Mouse (Mus musculus): ENCODE measurements at regions not wholly inside any gene's neighbourhood (a gene's known extent, or its start where the extent isn't known, plus 50 kb on each side); places are given as distances from the start of the nearest gene placed in this dataset.

DNA sequence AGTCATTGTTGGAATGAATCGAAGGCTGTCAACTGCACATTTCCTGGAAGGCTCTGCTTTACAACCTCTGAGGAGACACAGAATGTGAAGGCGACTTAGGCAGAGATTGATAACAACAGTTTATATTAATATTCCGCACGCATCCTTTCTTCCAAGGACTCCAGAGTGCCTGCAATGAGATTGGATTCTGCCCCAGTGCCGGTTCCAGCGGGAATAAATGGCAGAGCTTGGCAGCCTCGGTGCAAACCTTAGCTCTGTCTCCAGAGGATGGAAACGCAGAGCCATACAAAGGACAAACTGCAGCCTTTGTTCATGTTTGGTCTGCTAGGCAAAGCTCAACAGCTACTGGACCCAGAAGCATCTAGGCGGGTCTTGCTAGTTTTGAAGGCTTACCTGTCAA is 288.8 kb downstream of the Rnf144a start:
- Histone ChIP-seq H3K27me3 (ENCODE audit: control insufficient read depth, insufficient read depth, low read length) (no peaks in the 10 kb centered on the region), H3K9me3 (ENCODE audit: control insufficient read depth, low read length) (no peaks in the 10 kb centered on the region), H3K27ac (ENCODE audit: low read depth, low read length) (no peak overlapping the region), H3K9ac (ENCODE audit: low read length) (no peak overlapping the region), H3K36me3 (ENCODE audit: control insufficient read depth, insufficient read depth, low read length) (no peaks in the 10 kb centered on the region), H3K4me3 (ENCODE audit: low read depth, low read length) (no peak overlapping the region), H3K4me2 (ENCODE audit: low read depth) (no peak overlapping the region), H3K4me1 (ENCODE audit: control insufficient read depth, insufficient read depth, low read length) (no peaks in the 10 kb centered on the region)
- ATAC-seq (ENCODE audit: insufficient read depth, low FRiP score, low TSS enrichment) = no peak
- no peak for DNase-seq (ENCODE audit: low spot score)
- WGBS = 88% methylated on average over 9 of the region's 9 CpGs

DNA sequence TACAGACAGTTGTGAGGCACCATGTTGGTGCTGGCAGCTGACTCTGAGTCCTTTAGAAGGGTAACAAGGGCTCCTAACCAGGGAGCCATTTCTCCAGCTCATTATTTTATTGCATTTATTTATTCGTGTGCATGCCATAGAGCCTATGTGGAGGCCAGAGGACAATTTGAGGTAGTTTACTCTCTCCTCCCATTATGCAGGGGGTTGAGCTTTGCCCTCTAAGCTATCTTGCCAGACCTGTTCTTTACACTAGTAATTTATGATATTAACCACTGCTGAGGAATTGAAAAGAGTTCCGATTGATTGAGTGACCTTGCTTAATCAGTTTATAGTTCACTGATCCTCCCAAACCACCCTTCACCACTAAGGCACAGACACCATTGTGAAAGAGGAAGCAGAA is 290.8 kb downstream of the Rnf144a start:
- ATAC-seq (ENCODE audit: insufficient read depth, low FRiP score, low TSS enrichment) = no peak
- Histone ChIP-seq H3K36me3 (ENCODE audit: control insufficient read depth, insufficient read depth, low read length) (no peaks in the 10 kb centered on the region), H3K4me1 (ENCODE audit: control insufficient read depth, insufficient read depth, low read length) (no peaks in the 10 kb centered on the region), H3K9me3 (ENCODE audit: control insufficient read depth, low read length) (no peaks in the 10 kb centered on the region), H3K4me2 (ENCODE audit: low read depth) (no peak overlapping the region), H3K27me3 (ENCODE audit: control insufficient read depth, insufficient read depth, low read length) (no peaks in the 10 kb centered on the region), H3K27ac (ENCODE audit: low read depth, low read length) (no peak overlapping the region), H3K4me3 (ENCODE audit: low read depth, low read length) (no peak overlapping the region), H3K9ac (ENCODE audit: low read length) (no peak overlapping the region)
- no peak for DNase-seq (ENCODE audit: low spot score)
- 81% methylated on average over 2 of the region's 2 CpGs for WGBS

DNA sequence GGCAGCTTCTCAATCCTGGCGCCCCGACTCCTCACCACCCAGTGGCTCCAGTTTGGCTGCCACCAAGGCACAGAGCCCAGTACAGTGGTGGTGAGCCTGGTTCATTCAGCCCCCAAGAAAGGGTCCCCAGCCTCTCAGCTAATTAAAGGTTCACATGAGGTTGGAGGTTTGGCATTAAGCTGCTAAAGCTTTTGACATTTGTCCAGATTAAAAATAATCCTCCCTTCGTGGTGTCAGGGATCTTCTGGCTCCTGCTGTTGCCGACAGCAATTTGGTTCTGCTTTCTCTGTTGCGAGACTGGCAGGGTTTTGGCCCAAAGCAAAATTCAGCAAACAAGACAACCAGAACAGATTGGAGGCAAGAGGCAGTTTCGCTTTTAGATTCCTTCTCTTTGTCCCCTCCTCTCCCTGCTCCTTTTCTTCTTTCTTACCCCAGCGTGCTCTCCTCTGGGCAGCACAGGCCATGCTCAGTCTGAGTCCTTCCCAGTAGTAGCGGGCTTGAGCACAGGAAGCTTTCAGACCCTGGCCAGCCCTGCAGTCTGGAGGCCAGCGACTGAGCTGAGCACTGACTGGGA is 299.6 kb downstream of the Rnf144a start:
- no peak overlapping the region for H3K4me2 ChIP-seq (ENCODE audit: low read depth)
- H3K27me3 ChIP-seq (ENCODE audit: control insufficient read depth, insufficient read depth, low read length) = no peaks in the 10 kb centered on the region
- no peaks in the 10 kb centered on the region for H3K36me3 ChIP-seq (ENCODE audit: control insufficient read depth, insufficient read depth, low read length)
- WGBS = 75% methylated on average over 9 of the region's 9 CpGs
- no peaks in the 10 kb centered on the region for H3K9me3 ChIP-seq (ENCODE audit: control insufficient read depth, low read length)
- no peak overlapping the region for H3K27ac ChIP-seq (ENCODE audit: low read depth, low read length)
- H3K4me3 ChIP-seq (ENCODE audit: low read depth, low read length) = no peak overlapping the region
- no peaks in the 10 kb centered on the region for H3K4me1 ChIP-seq (ENCODE audit: control insufficient read depth, insufficient read depth, low read length)
- DNase-seq (ENCODE audit: low spot score) (no peak), ATAC-seq (ENCODE audit: insufficient read depth, low FRiP score, low TSS enrichment) (no peak)
- H3K9ac ChIP-seq (ENCODE audit: low read length) = no peak overlapping the region

DNA sequence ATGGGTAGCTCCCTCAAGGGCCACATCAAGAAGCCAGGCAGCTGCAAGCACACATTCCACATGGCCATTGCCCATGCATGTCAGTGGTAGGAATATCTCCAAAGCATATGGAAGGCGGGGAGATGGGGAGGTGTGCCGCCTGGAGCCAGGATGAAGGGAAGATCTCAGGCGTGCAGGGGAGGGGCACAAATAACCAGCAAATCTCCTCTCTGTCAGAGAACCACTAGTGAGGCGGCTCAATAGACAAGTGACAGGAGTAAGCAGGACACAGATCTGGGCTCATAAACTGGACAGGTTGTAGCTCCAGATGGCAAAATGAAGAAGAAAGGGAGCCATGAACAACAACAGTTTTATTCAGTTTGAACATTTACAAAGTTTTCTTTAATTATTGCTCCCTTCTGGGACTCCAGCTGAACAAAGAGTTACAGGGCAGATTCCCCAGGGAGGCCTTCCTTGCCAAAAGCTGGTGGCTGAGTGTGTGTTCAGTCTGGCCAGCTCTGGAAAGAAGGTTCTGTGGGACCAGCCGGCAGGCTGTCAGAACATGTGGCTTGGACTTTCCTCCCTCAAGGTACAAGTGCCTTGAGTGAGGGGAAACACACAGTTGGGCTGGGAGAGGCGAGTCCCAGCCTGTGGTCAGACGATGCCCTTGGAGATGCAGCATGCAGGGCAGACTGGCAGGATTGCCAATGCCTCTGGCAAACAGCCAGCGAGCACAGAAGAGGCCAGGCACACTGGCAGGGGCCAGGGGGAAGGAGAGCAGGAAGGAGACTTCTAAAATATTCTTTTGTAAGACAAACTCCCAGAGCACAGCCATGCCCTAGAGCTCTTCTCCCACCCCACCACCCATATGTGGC is 302.7 kb downstream of the Rnf144a start:
- Histone ChIP-seq H3K27me3 (ENCODE audit: control insufficient read depth, insufficient read depth, low read length) (no peaks in the 10 kb centered on the region), H3K9me3 (ENCODE audit: control insufficient read depth, low read length) (no peaks in the 10 kb centered on the region), H3K36me3 (ENCODE audit: control insufficient read depth, insufficient read depth, low read length) (no peaks in the 10 kb centered on the region), H3K9ac (ENCODE audit: low read length) (no peak overlapping the region), H3K4me2 (ENCODE audit: low read depth) (no peak overlapping the region), H3K4me3 (ENCODE audit: low read depth, low read length) (no peak overlapping the region), H3K27ac (ENCODE audit: low read depth, low read length) (no peak overlapping the region), H3K4me1 (ENCODE audit: control insufficient read depth, insufficient read depth, low read length) (no peaks in the 10 kb centered on the region)
- WGBS = 87% methylated on average over 8 of the region's 8 CpGs
- no peak for ATAC-seq (ENCODE audit: insufficient read depth, low FRiP score, low TSS enrichment)
- no peak for DNase-seq (ENCODE audit: low spot score)

DNA sequence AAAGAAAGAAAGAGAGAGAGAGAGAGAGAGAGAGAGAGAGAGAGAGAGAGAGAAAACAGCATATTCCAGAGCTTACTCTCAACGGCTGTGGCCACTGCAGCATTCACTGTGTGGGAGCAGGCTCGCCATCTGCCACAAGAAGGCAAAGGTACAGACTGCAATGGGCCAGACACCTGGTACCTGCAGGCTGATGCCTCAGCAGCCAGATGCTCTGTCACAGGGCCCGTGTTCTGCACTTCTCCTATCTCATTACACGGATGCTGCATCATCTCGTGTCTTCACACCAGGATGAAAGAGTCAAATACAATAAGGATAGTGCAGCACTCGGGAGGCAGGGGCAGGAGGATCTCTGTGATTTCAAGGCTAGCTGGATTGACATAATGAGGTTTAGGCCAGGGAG is 305.2 kb downstream of the Rnf144a start:
- WGBS = 90% methylated on average over 6 of the region's 6 CpGs
- H3K9ac ChIP-seq (ENCODE audit: low read length) = no peak overlapping the region
- no peaks in the 10 kb centered on the region for H3K4me1 ChIP-seq (ENCODE audit: control insufficient read depth, insufficient read depth, low read length)
- no peak for DNase-seq (ENCODE audit: low spot score)
- H3K27me3 ChIP-seq (ENCODE audit: control insufficient read depth, insufficient read depth, low read length) = no peaks in the 10 kb centered on the region
- no peak for ATAC-seq (ENCODE audit: insufficient read depth, low FRiP score, low TSS enrichment)
- H3K27ac ChIP-seq (ENCODE audit: low read depth, low read length) = no peak overlapping the region
- H3K9me3 ChIP-seq (ENCODE audit: control insufficient read depth, low read length) = no peaks in the 10 kb centered on the region
- H3K36me3 ChIP-seq (ENCODE audit: control insufficient read depth, insufficient read depth, low read length) = no peaks in the 10 kb centered on the region
- H3K4me3 ChIP-seq (ENCODE audit: low read depth, low read length) = no peak overlapping the region
- no peak overlapping the region for H3K4me2 ChIP-seq (ENCODE audit: low read depth)

DNA sequence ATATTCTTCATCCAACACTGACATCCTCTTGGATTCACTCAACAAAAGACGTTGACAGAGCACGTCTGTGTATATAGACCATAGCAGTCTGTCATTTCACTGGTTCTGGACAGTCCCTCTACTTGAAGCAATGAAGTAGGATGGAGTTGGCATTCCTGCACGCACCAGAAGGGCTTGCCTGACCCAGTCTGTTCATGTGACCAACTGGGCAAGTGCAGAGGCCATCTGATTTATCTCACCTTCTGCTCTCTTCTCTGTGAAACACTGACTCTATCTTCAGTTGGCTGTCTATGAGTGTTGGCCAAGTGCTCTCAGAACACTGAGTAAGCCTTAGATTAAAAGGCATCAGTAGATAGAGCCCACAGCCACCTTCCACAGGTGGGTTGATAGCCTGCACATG is 310.7 kb downstream of the Rnf144a start:
- Histone ChIP-seq H3K27me3 (ENCODE audit: control insufficient read depth, insufficient read depth, low read length) (no peaks in the 10 kb centered on the region), H3K4me2 (ENCODE audit: low read depth) (no peak overlapping the region), H3K9me3 (ENCODE audit: control insufficient read depth, low read length) (no peaks in the 10 kb centered on the region), H3K36me3 (ENCODE audit: control insufficient read depth, insufficient read depth, low read length) (no peaks in the 10 kb centered on the region), H3K4me3 (ENCODE audit: low read depth, low read length) (no peak overlapping the region), H3K4me1 (ENCODE audit: control insufficient read depth, insufficient read depth, low read length) (no peaks in the 10 kb centered on the region), H3K27ac (ENCODE audit: low read depth, low read length) (no peak overlapping the region), H3K9ac (ENCODE audit: low read length) (no peak overlapping the region)
- WGBS = 81% methylated on average over 3 of the region's 3 CpGs
- no peak for DNase-seq (ENCODE audit: low spot score)
- ATAC-seq (ENCODE audit: insufficient read depth, low FRiP score, low TSS enrichment) = no peak

DNA sequence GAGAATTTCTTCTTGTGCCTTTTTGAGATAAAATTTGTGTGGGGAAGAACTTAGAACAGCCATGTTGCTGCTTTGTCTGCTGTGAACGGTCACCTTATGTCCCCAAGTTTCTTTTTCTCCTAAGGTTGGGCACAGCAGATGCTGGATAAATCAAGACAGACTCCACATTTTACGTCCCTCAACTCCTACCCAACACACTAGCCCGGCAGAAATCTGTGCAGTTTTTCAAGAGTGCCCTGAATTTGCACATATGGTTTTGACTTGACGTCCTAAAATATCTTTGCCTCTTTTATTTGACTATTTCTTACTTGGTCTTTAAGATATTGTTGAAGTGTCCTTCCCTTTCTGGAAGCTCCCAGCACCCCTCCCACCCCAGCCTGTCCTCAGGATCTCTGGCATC is 312.7 kb downstream of the Rnf144a start:
- H3K9me3 ChIP-seq (ENCODE audit: control insufficient read depth, low read length) = no peaks in the 10 kb centered on the region
- no peak overlapping the region for H3K27ac ChIP-seq (ENCODE audit: low read depth, low read length)
- no peaks in the 10 kb centered on the region for H3K27me3 ChIP-seq (ENCODE audit: control insufficient read depth, insufficient read depth, low read length)
- H3K9ac ChIP-seq (ENCODE audit: low read length) = no peak overlapping the region
- DNase-seq (ENCODE audit: low spot score) = no peak
- ATAC-seq (ENCODE audit: insufficient read depth, low FRiP score, low TSS enrichment) = no peak
- H3K4me3 ChIP-seq (ENCODE audit: low read depth, low read length) = no peak overlapping the region
- H3K36me3 ChIP-seq (ENCODE audit: control insufficient read depth, insufficient read depth, low read length) = no peaks in the 10 kb centered on the region
- WGBS = 85% methylated on average over 4 of the region's 4 CpGs
- no peaks in the 10 kb centered on the region for H3K4me1 ChIP-seq (ENCODE audit: control insufficient read depth, insufficient read depth, low read length)
- H3K4me2 ChIP-seq (ENCODE audit: low read depth) = no peak overlapping the region

DNA sequence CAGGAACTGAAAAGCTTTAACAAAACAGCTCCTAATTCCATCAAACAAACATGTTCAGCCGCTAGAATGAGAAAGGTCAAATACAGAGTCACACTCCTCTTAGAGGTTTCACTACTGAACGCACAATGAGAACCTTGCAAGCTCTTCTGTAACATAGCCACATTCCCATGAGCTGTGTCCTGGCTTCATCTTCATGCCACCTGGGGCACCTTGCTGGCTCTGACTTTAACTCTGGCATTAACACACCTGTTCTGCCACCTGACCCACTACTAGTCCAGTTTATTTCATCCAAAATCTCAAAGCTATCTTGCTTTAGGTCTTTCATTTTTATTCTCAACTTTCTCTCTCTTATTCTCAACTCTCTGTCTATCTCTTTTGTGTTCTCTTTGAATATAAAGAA is 314.9 kb downstream of the Rnf144a start:
- Histone ChIP-seq H3K9ac (ENCODE audit: low read length) (no peak overlapping the region), H3K27me3 (ENCODE audit: control insufficient read depth, insufficient read depth, low read length) (no peaks in the 10 kb centered on the region), H3K9me3 (ENCODE audit: control insufficient read depth, low read length) (no peaks in the 10 kb centered on the region), H3K27ac (ENCODE audit: low read depth, low read length) (no peak overlapping the region), H3K4me1 (ENCODE audit: control insufficient read depth, insufficient read depth, low read length) (no peaks in the 10 kb centered on the region), H3K4me2 (ENCODE audit: low read depth) (no peak overlapping the region), H3K4me3 (ENCODE audit: low read depth, low read length) (no peak overlapping the region), H3K36me3 (ENCODE audit: control insufficient read depth, insufficient read depth, low read length) (no peaks in the 10 kb centered on the region)
- 87% methylated on average over 2 of the region's 2 CpGs for WGBS
- DNase-seq (ENCODE audit: low spot score) (no peak), ATAC-seq (ENCODE audit: insufficient read depth, low FRiP score, low TSS enrichment) (no peak)

DNA sequence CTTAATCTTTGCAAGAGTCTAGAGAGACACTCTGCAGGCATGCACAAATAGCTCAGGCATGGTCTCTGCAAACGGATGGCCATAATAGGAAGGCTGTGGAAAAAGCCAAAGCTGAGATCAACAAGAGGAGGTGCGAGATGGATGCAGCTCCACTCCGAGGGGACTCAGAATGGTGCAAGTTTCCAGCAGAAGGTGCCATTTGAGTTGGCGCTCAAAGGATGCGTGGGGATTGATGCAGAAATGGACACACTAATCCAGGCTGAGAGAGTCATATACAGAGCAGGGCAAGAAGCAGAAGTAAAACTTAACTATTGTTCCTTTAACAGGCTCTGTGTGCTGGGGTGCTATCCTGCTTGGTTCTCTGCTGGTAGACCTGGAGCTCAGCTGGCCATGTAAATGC is 315.9 kb downstream of the Rnf144a start:
- H3K4me1 ChIP-seq (ENCODE audit: control insufficient read depth, insufficient read depth, low read length) = no peaks in the 10 kb centered on the region
- H3K9me3 ChIP-seq (ENCODE audit: control insufficient read depth, low read length) = no peaks in the 10 kb centered on the region
- H3K27me3 ChIP-seq (ENCODE audit: control insufficient read depth, insufficient read depth, low read length) = no peaks in the 10 kb centered on the region
- DNase-seq (ENCODE audit: low spot score) (no peak), ATAC-seq (ENCODE audit: insufficient read depth, low FRiP score, low TSS enrichment) (no peak)
- no peak overlapping the region for H3K4me2 ChIP-seq (ENCODE audit: low read depth)
- no peak overlapping the region for H3K27ac ChIP-seq (ENCODE audit: low read depth, low read length)
- 88% methylated on average over 5 of the region's 5 CpGs for WGBS
- H3K4me3 ChIP-seq (ENCODE audit: low read depth, low read length) = no peak overlapping the region
- H3K36me3 ChIP-seq (ENCODE audit: control insufficient read depth, insufficient read depth, low read length) = no peaks in the 10 kb centered on the region
- no peak overlapping the region for H3K9ac ChIP-seq (ENCODE audit: low read length)
